Mouse (Mus musculus): ENCODE results near the gene Zmiz1. TPM values are rescaled to one million over a fixed set of nuclear protein-coding genes. Genes with fewer than 3 reads are reported as not detected.

Zmiz1 gene
- total and polyA plus RNA-seq, 2 experiments from 2014 or later, result 50.6 to 135 TPM

DNA sequence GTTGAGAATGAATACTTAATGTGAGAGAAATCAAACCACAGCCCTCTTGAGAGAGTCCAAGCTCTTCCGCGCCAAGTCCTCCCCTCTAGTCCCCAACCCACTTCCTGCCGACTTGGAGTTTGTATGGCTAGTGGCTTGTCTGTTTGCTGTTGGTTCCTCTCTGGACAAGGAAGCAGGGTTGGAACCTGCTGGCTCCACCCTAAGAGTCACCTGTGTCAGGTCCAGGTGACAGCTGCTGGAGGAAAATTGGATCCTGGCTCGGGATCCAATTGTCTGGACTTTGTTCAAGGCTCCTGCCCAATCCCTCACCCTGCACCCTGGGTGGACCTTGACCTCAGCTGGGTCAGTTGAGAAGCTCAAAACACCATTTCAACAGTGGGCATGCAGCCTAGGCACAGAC is 7.4 kb downstream of the Zmiz1 start:
- H3K4me2 ChIP-seq (ENCODE audit: low read depth, low read length), result peak overlapping the region; percentile 18; the same call in 1 of the 2 replicates

DNA sequence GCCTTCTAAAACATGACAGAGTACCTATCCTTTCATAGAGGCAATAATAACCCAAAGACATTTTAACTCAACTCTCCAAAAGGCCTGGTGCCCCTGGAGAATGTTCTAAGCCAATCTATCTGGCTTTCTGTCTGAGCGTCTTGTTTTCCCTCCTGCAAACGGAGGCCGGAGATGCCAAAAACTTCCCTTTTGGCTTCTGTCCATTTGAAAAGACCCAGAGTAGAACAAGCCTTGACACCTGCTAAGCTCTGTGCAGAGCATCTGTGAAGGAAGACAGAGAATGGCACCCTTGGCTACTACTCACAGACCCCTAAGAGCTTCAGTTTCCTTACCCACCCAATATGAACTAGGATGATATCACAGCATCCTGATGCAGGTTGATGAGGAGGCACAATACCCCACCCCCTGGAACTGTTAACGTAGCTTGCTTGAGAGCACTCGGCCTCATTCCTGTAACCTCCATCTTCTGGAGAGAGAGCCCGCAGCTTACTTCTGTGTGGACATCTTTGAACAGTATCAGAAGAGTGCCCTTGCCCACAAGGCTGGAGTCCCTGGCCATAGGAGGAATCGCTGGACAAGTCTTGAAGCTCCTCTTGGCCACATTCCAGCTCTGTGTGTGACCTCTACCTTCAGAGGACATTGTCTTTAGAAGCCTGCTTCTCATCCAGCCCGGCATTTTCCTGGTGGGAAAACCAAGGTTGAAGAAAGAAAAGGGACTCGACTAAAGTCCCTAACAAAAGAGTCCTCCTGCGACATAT is 9.1 kb downstream of the Zmiz1 start:
- 52% methylated on average over 10 of the region's 10 CpGs for WGBS
- Histone ChIP-seq H3K9ac (replicated peaks; ENCODE audit: low read length) (no peak overlapping the region), H3K36me3 (ENCODE audit: insufficient read depth, low read length) (no peaks in the 10 kb centered on the region), H3K27ac (peak overlapping the region; percentile 17; the same call in 1 of the 2 replicates), H3K4me2 (ENCODE audit: low read depth, low read length) (no peak overlapping the region), H3K4me3 (ENCODE audit: low read length) (no peak overlapping the region), H3K4me1 (ENCODE audit: insufficient read depth, low read length) (peaks cover 87% of the 10 kb centered on the region), H3K9me3 (ENCODE audit: low read length) (no peaks in the 10 kb centered on the region), H3K27me3 (ENCODE audit: insufficient read depth, low read length) (no peaks in the 10 kb centered on the region)
- no peak for TF ChIP-seq CTCF (IDR thresholded peaks at IDR 0.05; ENCODE audit: low read depth)
- peak; percentile 49 for DNase-seq (ENCODE audit: low spot score)
- no peak for ATAC-seq

More for the DNA sequence above, 7.4 kb downstream of the Zmiz1 start:
- ATAC-seq, result no peak
- WGBS, result 44% methylated on average over 4 of the region's 4 CpGs
- H3K36me3 ChIP-seq (ENCODE audit: insufficient read depth, low read length), result no peaks in the 10 kb centered on the region
- H3K9me3 ChIP-seq (ENCODE audit: low read length), result no peaks in the 10 kb centered on the region
- peaks cover 88% of the 10 kb centered on the region for H3K4me1 ChIP-seq (ENCODE audit: insufficient read depth, low read length)
- no peak for DNase-seq (ENCODE audit: low spot score)
- no peak overlapping the region for H3K4me3 ChIP-seq (ENCODE audit: low read length)
- no peak for TF ChIP-seq CTCF (IDR thresholded peaks at IDR 0.05; ENCODE audit: low read depth)
- H3K9ac ChIP-seq (replicated peaks; ENCODE audit: low read length), result no peak overlapping the region
- no peak overlapping the region for H3K27ac ChIP-seq
- H3K27me3 ChIP-seq (ENCODE audit: insufficient read depth, low read length), result no peaks in the 10 kb centered on the region

DNA sequence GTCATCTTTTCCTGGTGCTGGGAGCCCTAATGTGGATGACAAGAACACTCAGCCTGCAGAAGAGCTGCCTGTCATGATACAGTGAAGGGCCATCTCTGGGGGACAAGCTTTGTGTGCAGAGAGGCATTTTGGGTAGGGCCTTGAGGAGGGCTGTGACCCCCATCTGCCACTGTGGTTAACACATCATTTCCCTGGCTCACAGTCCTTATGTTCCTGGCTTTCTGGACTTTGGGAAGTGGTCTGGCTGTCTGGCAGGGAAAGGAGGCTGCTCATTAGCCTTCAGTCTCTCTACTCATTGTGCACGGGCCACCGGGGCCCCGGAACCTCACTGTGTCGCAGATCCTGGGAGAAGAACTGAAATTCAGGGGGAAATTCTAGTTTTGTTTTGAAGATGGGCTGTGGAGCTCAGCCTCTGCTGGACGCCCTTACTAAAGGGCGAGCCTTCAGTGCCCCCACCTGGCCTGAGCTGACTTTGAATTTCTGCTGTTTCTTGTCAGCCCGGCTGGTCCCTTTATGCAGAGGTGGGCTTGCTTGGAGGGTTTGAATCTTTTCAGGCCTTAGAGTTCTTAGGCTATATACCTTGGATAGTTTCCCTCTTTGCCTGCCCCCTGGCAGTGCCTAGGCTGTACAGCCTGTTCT is 10.0 kb downstream of the Zmiz1 start:
- Histone ChIP-seq H3K9me3 (ENCODE audit: low read length) (no peaks in the 10 kb centered on the region), H3K36me3 (ENCODE audit: insufficient read depth, low read length) (no peaks in the 10 kb centered on the region), H3K27ac (peak overlapping the region; percentile 17; the same call in 1 of the 2 replicates), H3K4me1 (ENCODE audit: insufficient read depth, low read length) (peaks cover 82% of the 10 kb centered on the region), H3K4me3 (ENCODE audit: low read length) (no peak overlapping the region), H3K27me3 (ENCODE audit: insufficient read depth, low read length) (no peaks in the 10 kb centered on the region), H3K9ac (replicated peaks; ENCODE audit: low read length) (no peak overlapping the region), H3K4me2 (ENCODE audit: low read depth, low read length) (no peak overlapping the region)
- DNase-seq (ENCODE audit: low spot score) (no peak), ATAC-seq (no peak)
- 39% methylated on average over 7 of the region's 7 CpGs for WGBS
- peak; percentile 40 for TF ChIP-seq CTCF (IDR thresholded peaks at IDR 0.05; ENCODE audit: low read depth)

DNA sequence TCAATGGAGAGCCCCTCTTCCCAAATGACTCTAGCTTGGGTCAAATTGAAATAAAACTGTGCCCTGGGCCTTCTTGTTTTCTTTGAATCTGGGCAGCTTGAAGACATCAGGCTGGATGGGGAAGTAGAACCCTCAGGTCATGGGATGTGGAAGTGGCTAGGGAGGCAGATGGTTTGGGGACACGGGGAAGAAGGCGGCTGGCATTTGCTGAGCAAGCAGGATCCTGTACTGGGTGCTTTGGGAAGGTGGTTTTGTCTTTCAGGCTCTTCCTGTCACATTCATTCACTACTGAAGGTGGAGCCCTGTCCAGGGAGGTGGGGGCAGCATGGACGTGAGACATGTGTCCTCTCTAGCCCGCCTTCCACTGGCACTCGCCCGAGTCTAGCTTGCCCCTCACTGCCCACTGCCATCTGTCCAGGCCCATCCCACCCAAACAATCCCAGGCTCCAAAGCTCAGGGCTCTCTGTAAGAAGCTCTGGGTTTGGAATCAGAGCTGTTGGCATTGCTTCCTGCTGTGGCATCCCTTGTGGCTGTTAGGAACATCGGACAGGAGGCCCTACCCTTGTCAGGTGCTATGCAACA is 11.3 kb downstream of the Zmiz1 start:
- 0 out of 2 replicates have a peak, but pooled peaks have one; percentile 25 for ATAC-seq
- H3K36me3 ChIP-seq (ENCODE audit: insufficient read depth, low read length), result no peaks in the 10 kb centered on the region
- no peak for DNase-seq (ENCODE audit: low spot score)
- WGBS, result 51% methylated on average over 7 of the region's 7 CpGs
- H3K4me3 ChIP-seq (ENCODE audit: low read length), result no peak overlapping the region
- H3K4me1 ChIP-seq (ENCODE audit: insufficient read depth, low read length), result peaks cover 81% of the 10 kb centered on the region
- H3K27ac ChIP-seq, result peak overlapping the region; percentile 26; the same call in 1 of the 2 replicates
- H3K27me3 ChIP-seq (ENCODE audit: insufficient read depth, low read length), result no peaks in the 10 kb centered on the region
- H3K4me2 ChIP-seq (ENCODE audit: low read depth, low read length), result no peak overlapping the region
- TF ChIP-seq CTCF (IDR thresholded peaks at IDR 0.05; ENCODE audit: low read depth), result no peak
- no peak overlapping the region for H3K9ac ChIP-seq (replicated peaks; ENCODE audit: low read length)
- no peaks in the 10 kb centered on the region for H3K9me3 ChIP-seq (ENCODE audit: low read length)

DNA sequence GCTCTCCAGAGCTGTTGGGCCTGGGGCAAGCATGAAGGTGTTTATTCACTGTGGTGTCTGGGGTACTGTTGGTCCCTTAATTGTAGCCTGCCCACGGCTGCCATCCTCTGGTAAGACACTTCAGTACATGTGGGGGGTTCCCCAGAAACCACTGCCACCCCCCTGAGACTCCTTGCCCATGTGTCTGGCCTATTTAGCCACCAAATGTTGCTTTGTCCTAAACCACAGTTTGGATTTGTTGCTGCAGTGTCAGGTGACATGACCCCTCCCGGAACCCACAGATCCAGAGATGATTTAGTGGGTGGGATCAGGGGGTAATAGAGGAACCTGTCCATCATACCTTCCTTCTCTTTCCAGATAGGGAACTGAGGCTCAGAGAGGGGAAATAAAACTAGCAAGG is 12.1 kb downstream of the Zmiz1 start:
- H3K27me3 ChIP-seq (ENCODE audit: insufficient read depth, low read length), result no peaks in the 10 kb centered on the region
- H3K4me3 ChIP-seq (ENCODE audit: low read length), result no peak overlapping the region
- H3K27ac ChIP-seq, result peak overlapping the region; percentile 26; the same call in 1 of the 2 replicates
- no peaks in the 10 kb centered on the region for H3K36me3 ChIP-seq (ENCODE audit: insufficient read depth, low read length)
- 35% methylated on average over 2 of the region's 2 CpGs for WGBS
- H3K4me1 ChIP-seq (ENCODE audit: insufficient read depth, low read length), result peaks cover 81% of the 10 kb centered on the region
- peak; percentile 34 for TF ChIP-seq CTCF (IDR thresholded peaks at IDR 0.05; ENCODE audit: low read depth)
- DNase-seq (ENCODE audit: low spot score) (no peak), ATAC-seq (no peak)
- no peaks in the 10 kb centered on the region for H3K9me3 ChIP-seq (ENCODE audit: low read length)
- no peak overlapping the region for H3K4me2 ChIP-seq (ENCODE audit: low read depth, low read length)
- H3K9ac ChIP-seq (replicated peaks; ENCODE audit: low read length), result no peak overlapping the region

DNA sequence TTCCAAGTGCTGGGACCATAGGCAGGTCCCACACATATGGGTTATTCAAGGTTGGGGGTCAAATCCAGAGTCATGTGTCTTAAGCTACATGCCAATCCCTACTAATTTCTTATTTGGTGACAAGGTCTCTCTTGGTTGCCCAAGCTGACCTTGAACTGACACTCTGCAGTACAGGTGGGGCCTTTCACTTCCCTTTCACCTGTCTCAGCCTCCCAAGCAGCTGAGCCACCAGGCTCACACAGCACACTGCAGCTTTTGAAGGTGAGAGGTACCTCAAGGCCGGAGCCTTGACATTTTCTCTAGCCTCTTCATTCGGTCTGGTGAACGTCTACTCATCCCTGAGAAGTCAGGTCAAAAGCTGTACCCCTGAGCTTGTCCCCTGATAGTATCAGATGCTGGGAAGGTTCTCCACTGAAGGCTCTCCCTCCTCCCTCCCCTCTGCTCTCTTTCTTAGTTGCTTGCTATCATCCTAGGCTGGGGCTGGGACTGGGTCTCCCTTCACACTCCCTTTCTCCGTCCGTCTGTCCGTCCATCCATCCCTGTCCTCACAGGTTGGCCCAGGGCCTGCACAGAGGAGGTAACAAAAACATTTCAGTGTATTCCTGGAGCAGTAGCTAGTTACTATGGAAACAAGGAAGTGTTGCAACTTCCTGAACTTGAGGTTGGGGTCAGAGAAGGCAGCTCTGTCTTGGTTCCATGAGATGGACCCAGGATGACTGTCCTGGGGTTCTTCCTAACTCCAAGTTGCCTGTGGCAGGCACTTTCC is 13.3 kb downstream of the Zmiz1 start:
- H3K36me3 ChIP-seq (ENCODE audit: insufficient read depth, low read length), result no peaks in the 10 kb centered on the region
- peaks cover 81% of the 10 kb centered on the region for H3K4me1 ChIP-seq (ENCODE audit: insufficient read depth, low read length)
- no peak for TF ChIP-seq CTCF (IDR thresholded peaks at IDR 0.05; ENCODE audit: low read depth)

More for the DNA sequence above, 13.3 kb downstream of the Zmiz1 start:
- no peaks in the 10 kb centered on the region for H3K9me3 ChIP-seq (ENCODE audit: low read length)
- H3K27me3 ChIP-seq (ENCODE audit: insufficient read depth, low read length), result no peaks in the 10 kb centered on the region
- H3K9ac ChIP-seq (replicated peaks; ENCODE audit: low read length), result no peak overlapping the region
- H3K27ac ChIP-seq, result no peak overlapping the region
- 66% methylated on average over 6 of the region's 6 CpGs for WGBS
- no peak overlapping the region for H3K4me2 ChIP-seq (ENCODE audit: low read depth, low read length)
- no peak overlapping the region for H3K4me3 ChIP-seq (ENCODE audit: low read length)
- DNase-seq (ENCODE audit: low spot score) (no peak), ATAC-seq (no peak)
